Mouse (Mus musculus) liver, postnatal 0 days (tissue): ENCODE measurements around the gene Tmem203. TPM values are rescaled to one million over a fixed set of nuclear protein-coding genes. Genes with fewer than 3 reads are reported as not detected.

Source experiments
- ATAC-seq: fragments of 200-750 bp; cut with Nextera tagmentation; 2 replicates; pipeline ENCODE4 v1.8.0; 2017; ENCODE audit warnings: mild to moderate bottlenecking, moderate library complexity
- DNase-seq: peaks from one replicate; pipeline ENCODE4 v3.0.0-alpha.2; 2016
- H3K27ac ChIP-seq: fragments of 300-500 bp; sonication (generic); 2 replicates; pipeline ENCODE4 v1.5.1; 2014; ENCODE audit warnings: antibody characterized with exemption, moderate library complexity, mild to moderate bottlenecking, low read depth
- H3K27me3 ChIP-seq: fragments of 300-500 bp; sonication (generic); 2 replicates; pipeline ENCODE4 v1.6.1; 2014; ENCODE audit warnings: low read length, control low read depth, mixed read lengths; ENCODE audit not compliant: insufficient read depth
- H3K36me3 ChIP-seq: fragments of 300-500 bp; sonication (generic); replicated peaks from 2 replicates; pipeline ENCODE4 v1.6.1; 2014; ENCODE audit warnings: mild to moderate bottlenecking, control low read depth, low read length, moderate library complexity, mixed read lengths; ENCODE audit not compliant: insufficient read depth
- H3K4me1 ChIP-seq: fragments of 300-500 bp; sonication (generic); 2 replicates; pipeline ENCODE4 v1.6.1; 2014; ENCODE audit warnings: antibody characterized with exemption, mild to moderate bottlenecking, control low read depth; ENCODE audit not compliant: insufficient read depth
- H3K4me2 ChIP-seq: fragments of 300-500 bp; sonication (generic); 2 replicates; pipeline ENCODE4 v1.6.1; 2014; ENCODE audit warnings: low read depth, mild to moderate bottlenecking, low read length, moderate library complexity, mixed read lengths
- H3K4me3 ChIP-seq: fragments of 300-500 bp; sonication (generic); 2 replicates; pipeline ENCODE4 v1.5.1; 2014; ENCODE audit warnings: low read depth, low read length
- H3K9ac ChIP-seq: fragments of 300-500 bp; sonication (generic); replicated peaks from 2 replicates; pipeline ENCODE4 v1.6.1; 2014; ENCODE audit warnings: mild to moderate bottlenecking, moderate library complexity
- H3K9me3 ChIP-seq: fragments of 300-500 bp; sonication (generic); 2 replicates; pipeline ENCODE4 v1.6.1; 2016; ENCODE audit warnings: mild to moderate bottlenecking, control low read depth, low read length, mixed read lengths
- CTCF ChIP-seq: sonication (generic); IDR thresholded peaks from 2 replicates; pipeline ENCODE4 v1.5.1; 2016; ENCODE audit warnings: antibody characterized with exemption, low read depth
- EP300 ChIP-seq: IDR thresholded peaks from 2 replicates; pipeline ENCODE4 v1.6.1; 2016; ENCODE audit warnings: antibody characterized with exemption, low read depth, mild to moderate bottlenecking
- WGBS: fragments of 180-500 bp; shearing (Covaris S2); extraction: QIAGEN DNeasy Blood & Tissue Kit; methylation state at CpG from one replicate; pipeline ENCODE4 v1.1.7; 2014; ENCODE audit not compliant: insufficient replicate concordance; 5-methylcytosine and 5-hydroxymethylcytosine counted together
- polyA plus RNA-seq: library from polyadenylated mRNA; unstranded; fragments of >200 nt; fragmentation: Nextera tagmentation; extraction: Ambion mirVana; gene quantifications from 2 replicates; pipeline ENCODE4 v1.2.1, GENCODE M21; 2015

The Tmem203 gene
- polyA plus RNA-seq, 1 experiment from 2014 or later, result 34.0 TPM

GRCm38 (mm10) chr2:25291184-25292053 lies 36.2 kb downstream of the Tmem203 start:
- TF ChIP-seq CTCF (no peak), EP300 (no peak)
- peaks cover 12% of the 10 kb centered on the region for H3K4me1 ChIP-seq
- ATAC-seq, result no peak
- no peaks in the 10 kb centered on the region for H3K36me3 ChIP-seq
- H3K4me3 ChIP-seq, result peak overlapping the region; percentile 36
- no peak overlapping the region for H3K27ac ChIP-seq
- H3K9me3 ChIP-seq, result no peaks in the 10 kb centered on the region
- 9% methylated on average over 31 of the region's 32 CpGs for WGBS
- DNase-seq, result no peak
- H3K4me2 ChIP-seq, result no peak overlapping the region; the same call in 1 of the 2 replicates
- peaks cover 49% of the 10 kb centered on the region for H3K27me3 ChIP-seq
- no peak overlapping the region for H3K9ac ChIP-seq

- TF ChIP-seq CTCF (no peak), EP300 (no peak)
- no peak overlapping the region for H3K27ac ChIP-seq
- peaks cover 12% of the 10 kb centered on the region for H3K4me1 ChIP-seq
- peaks cover 53% of the 10 kb centered on the region for H3K27me3 ChIP-seq
- ATAC-seq, result no peak
- no peaks in the 10 kb centered on the region for H3K9me3 ChIP-seq
- H3K9ac ChIP-seq, result no peak overlapping the region
- WGBS, result 4% methylated on average over 42 of the region's 43 CpGs
- peak overlapping the region; percentile 65 for H3K4me2 ChIP-seq
- no peak for DNase-seq
- no peaks in the 10 kb centered on the region for H3K36me3 ChIP-seq
- peak overlapping the region; percentile 36 for H3K4me3 ChIP-seq
These were observed 36.9 kb downstream of the Tmem203 start for GRCm38 (mm10) chr2:25292054-25292544.

GRCm38 (mm10) chr2:25292856-25293255 lies 37.6 kb downstream of the Tmem203 start:
- H3K36me3 ChIP-seq, result no peaks in the 10 kb centered on the region
- 0% methylated on average over 1 of the region's 1 CpGs for WGBS
- H3K9me3 ChIP-seq, result no peaks in the 10 kb centered on the region
- TF ChIP-seq EP300, result no peak
- TF ChIP-seq CTCF, result peak; percentile 90
- ATAC-seq, result no peak
- H3K27me3 ChIP-seq, result peaks cover 56% of the 10 kb centered on the region
- peak overlapping the region; percentile 65 for H3K4me2 ChIP-seq
- peak overlapping the region; percentile 36; the same call in 1 of the 2 replicates for H3K4me3 ChIP-seq
- no peak overlapping the region for H3K9ac ChIP-seq
- peak; percentile 85 for DNase-seq
- peaks cover 9% of the 10 kb centered on the region for H3K4me1 ChIP-seq
- H3K27ac ChIP-seq, result no peak overlapping the region

GRCm38 (mm10) chr2:25293706-25294105 lies 38.5 kb downstream of the Tmem203 start:
- ATAC-seq (no peak), DNase-seq (no peak)
- Histone ChIP-seq H3K27me3 (peaks cover 50% of the 10 kb centered on the region), H3K9me3 (no peaks in the 10 kb centered on the region), H3K4me1 (peaks cover 9% of the 10 kb centered on the region), H3K4me3 (no peak overlapping the region), H3K36me3 (no peaks in the 10 kb centered on the region), H3K9ac (no peak overlapping the region), H3K27ac (no peak overlapping the region), H3K4me2 (no peak overlapping the region)
- TF ChIP-seq CTCF, result no peak
- TF ChIP-seq EP300, result no peak
- WGBS, result 70% methylated on average over 9 of the region's 9 CpGs

GRCm38 (mm10) chr2:25297093-25297492 lies 41.9 kb downstream of the Tmem203 start:
- ATAC-seq (no peak), DNase-seq (no peak)
- Histone ChIP-seq H3K27ac (no peak overlapping the region), H3K36me3 (no peaks in the 10 kb centered on the region), H3K4me2 (no peak overlapping the region), H3K4me1 (peaks cover 7% of the 10 kb centered on the region), H3K27me3 (peaks cover 16% of the 10 kb centered on the region), H3K9ac (no peak overlapping the region), H3K4me3 (no peak overlapping the region), H3K9me3 (no peaks in the 10 kb centered on the region)
- TF ChIP-seq EP300 (no peak), CTCF (no peak)
- 73% methylated on average over 6 of the region's 8 CpGs for WGBS

- no peak overlapping the region for H3K4me2 ChIP-seq
- peaks cover 7% of the 10 kb centered on the region; the same call in 1 of the 2 replicates for H3K27me3 ChIP-seq
- no peak overlapping the region for H3K27ac ChIP-seq
- no peak overlapping the region for H3K4me3 ChIP-seq
- WGBS, result 68% methylated on average over 10 of the region's 10 CpGs
- no peaks in the 10 kb centered on the region for H3K4me1 ChIP-seq
- ATAC-seq, result no peak
- no peaks in the 10 kb centered on the region for H3K9me3 ChIP-seq
- DNase-seq, result no peak
- H3K36me3 ChIP-seq, result no peaks in the 10 kb centered on the region
- no peak overlapping the region for H3K9ac ChIP-seq
- TF ChIP-seq CTCF (no peak), EP300 (no peak)
These were observed 42.8 kb downstream of the Tmem203 start for GRCm38 (mm10) chr2:25298046-25298445.
